Mouse (Mus musculus): ENCODE results near the gene Ifi203.
"Not testable (repeated sequence)": the region's sequence is repeated elsewhere in the genome, so short reads cannot be mapped to it uniquely, and the experiment has no call there.

GRCm38 (mm10) chr1:173941924-173942779 lies at the start of gene Ifi203, which contains the start of gene Mndal:
- TF ChIP-seq CTCF (IDR thresholded peaks at IDR 0.05; ENCODE audit: control insufficient read depth, insufficient read depth, insufficient replicate concordance, low read depth, low read length); POLR2A (IDR thresholded peaks at IDR 0.05; ENCODE audit: control insufficient read depth, low read depth, low read length): not testable (repeated sequence)

Measured in testis, adult 2 months (tissue).